Mouse (Mus musculus): ENCODE measurements around the gene Tigd3. TPM values are rescaled to one million over a fixed set of nuclear protein-coding genes. Genes with fewer than 3 reads are reported as not detected.

Gene Tigd3
- polyA plus RNA-seq, 1 experiment: 0.31 TPM

GRCm38 (mm10) chr19:5939715-5940114, 45.8 kb upstream of the Tigd3 start:
- Histone ChIP-seq H3K27me3 (ENCODE audit: control insufficient read depth, insufficient read depth, insufficient read length) (no peaks in the 10 kb centered on the region), H3K4me2 (ENCODE audit: low read depth) (peak overlapping the region; percentile 62), H3K79me2 (ENCODE audit: control insufficient read depth, insufficient read depth) (no peaks in the 10 kb centered on the region), H3K36me3 (ENCODE audit: control insufficient read depth, insufficient read depth) (no peaks in the 10 kb centered on the region), H3ac (ENCODE audit: control insufficient read depth, insufficient read length) (no peak overlapping the region), H3K4me3 (no peak overlapping the region)
- TF ChIP-seq POLR2A (IDR thresholded peaks at IDR 0.05; ENCODE audit: insufficient read length, low read depth): no peak
- TF ChIP-seq TCF3 (IDR thresholded peaks at IDR 0.05; ENCODE audit: insufficient read length, low read depth): no peak
- TF ChIP-seq USF1 (IDR thresholded peaks at IDR 0.05; ENCODE audit: low read depth): no peak
- TF ChIP-seq E2F4 (IDR thresholded peaks at IDR 0.05; ENCODE audit: insufficient read depth): no peak
- no peak for TF ChIP-seq REST (IDR thresholded peaks at IDR 0.05; ENCODE audit: insufficient read depth, insufficient read length)
- no peak for TF ChIP-seq MYOD1 (IDR thresholded peaks at IDR 0.05; ENCODE audit: control insufficient read depth in 1 of 3, insufficient read length in 2 of 3, low read depth in 2 of 3)
- no peak for TF ChIP-seq CEBPB (IDR thresholded peaks at IDR 0.05; ENCODE audit: insufficient read depth, poor library complexity, severe bottlenecking)
- TF ChIP-seq TCF12 (IDR thresholded peaks at IDR 0.05; ENCODE audit: insufficient read depth, poor library complexity, severe bottlenecking): no peak
- TF ChIP-seq MYOG (IDR thresholded peaks at IDR 0.05; ENCODE audit: control insufficient read depth in 1 of 3, insufficient read depth in 1 of 3, insufficient read length in 2 of 3, low read depth in 2 of 3): no peak
- TF ChIP-seq POLR2AphosphoS2 (IDR thresholded peaks at IDR 0.05; ENCODE audit: insufficient read length, low read depth): no peak
- TF ChIP-seq SRF (IDR thresholded peaks at IDR 0.05; ENCODE audit: control insufficient read depth, insufficient read length, low read depth): no peak
- TF ChIP-seq MAX (IDR thresholded peaks at IDR 0.05; ENCODE audit: low read depth): no peak

- H3K27me3 ChIP-seq (ENCODE audit: control insufficient read depth, insufficient read depth, insufficient read length): no peaks in the 10 kb centered on the region
Observed at GRCm38 (mm10) chr19:5938516-5938915, 44.6 kb upstream of the Tigd3 start.

DNA sequence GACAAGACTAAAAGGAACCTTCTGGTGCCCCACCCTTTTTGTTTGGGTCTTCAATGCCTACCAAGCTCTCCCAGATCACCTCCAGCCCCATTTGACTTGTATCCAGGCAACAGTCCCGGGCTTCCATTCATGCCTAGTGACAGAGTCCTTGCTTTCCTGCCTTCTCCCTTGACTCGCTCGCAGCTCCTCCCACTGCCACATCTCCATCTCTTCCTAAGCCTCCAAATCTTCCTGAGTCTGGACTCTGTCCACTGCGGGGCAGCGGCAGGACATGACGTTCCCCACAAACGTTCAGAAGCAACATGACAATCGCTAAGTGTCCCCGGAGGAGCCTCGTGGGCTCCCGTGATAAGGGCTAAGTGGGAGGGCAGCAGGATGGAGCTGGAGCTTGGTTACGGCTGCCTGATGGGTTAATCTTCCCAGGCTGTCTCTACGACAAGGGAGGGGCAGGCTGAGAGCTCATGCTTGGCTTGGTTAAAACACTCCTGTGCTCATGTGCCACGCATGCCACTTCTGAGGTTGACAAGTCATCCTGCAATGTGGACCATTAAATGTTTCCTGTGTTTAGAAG, 44.0 kb upstream of the Tigd3 start:
- no peak for TF ChIP-seq SRF (IDR thresholded peaks at IDR 0.05; ENCODE audit: control insufficient read depth, insufficient read length, low read depth)
- TF ChIP-seq REST (IDR thresholded peaks at IDR 0.05; ENCODE audit: insufficient read depth, insufficient read length): no peak
- TF ChIP-seq TCF12 (IDR thresholded peaks at IDR 0.05; ENCODE audit: insufficient read depth, poor library complexity, severe bottlenecking): no peak
- TF ChIP-seq POLR2A (IDR thresholded peaks at IDR 0.05; ENCODE audit: insufficient read length, low read depth): no peak
- no peak for TF ChIP-seq MYOG (IDR thresholded peaks at IDR 0.05; ENCODE audit: control insufficient read depth in 1 of 3, insufficient read depth in 1 of 3, insufficient read length in 2 of 3, low read depth in 2 of 3)
- no peak for TF ChIP-seq CEBPB (IDR thresholded peaks at IDR 0.05; ENCODE audit: insufficient read depth, poor library complexity, severe bottlenecking)
- no peak for TF ChIP-seq MAX (IDR thresholded peaks at IDR 0.05; ENCODE audit: low read depth)
- Histone ChIP-seq H3K27me3 (ENCODE audit: control insufficient read depth, insufficient read depth, insufficient read length) (no peaks in the 10 kb centered on the region), H3K36me3 (ENCODE audit: control insufficient read depth, insufficient read depth) (no peaks in the 10 kb centered on the region), H3K4me2 (ENCODE audit: low read depth) (no peak overlapping the region), H3K4me3 (no peak overlapping the region), H3K79me2 (ENCODE audit: control insufficient read depth, insufficient read depth) (no peaks in the 10 kb centered on the region), H3ac (ENCODE audit: control insufficient read depth, insufficient read length) (no peak overlapping the region)

More at GRCm38 (mm10) chr19:5938516-5938915, 44.6 kb upstream of the Tigd3 start:
- no peak for TF ChIP-seq POLR2A (IDR thresholded peaks at IDR 0.05; ENCODE audit: insufficient read length, low read depth)
- TF ChIP-seq E2F4 (IDR thresholded peaks at IDR 0.05; ENCODE audit: insufficient read depth): no peak
- TF ChIP-seq TCF3 (IDR thresholded peaks at IDR 0.05; ENCODE audit: insufficient read length, low read depth): no peak
- H3K79me2 ChIP-seq (ENCODE audit: control insufficient read depth, insufficient read depth): no peaks in the 10 kb centered on the region
- H3ac ChIP-seq (ENCODE audit: control insufficient read depth, insufficient read length): no peak overlapping the region
- H3K4me3 ChIP-seq: no peak overlapping the region
- no peak overlapping the region for H3K4me2 ChIP-seq (ENCODE audit: low read depth)
- H3K36me3 ChIP-seq (ENCODE audit: control insufficient read depth, insufficient read depth): no peaks in the 10 kb centered on the region

DNA sequence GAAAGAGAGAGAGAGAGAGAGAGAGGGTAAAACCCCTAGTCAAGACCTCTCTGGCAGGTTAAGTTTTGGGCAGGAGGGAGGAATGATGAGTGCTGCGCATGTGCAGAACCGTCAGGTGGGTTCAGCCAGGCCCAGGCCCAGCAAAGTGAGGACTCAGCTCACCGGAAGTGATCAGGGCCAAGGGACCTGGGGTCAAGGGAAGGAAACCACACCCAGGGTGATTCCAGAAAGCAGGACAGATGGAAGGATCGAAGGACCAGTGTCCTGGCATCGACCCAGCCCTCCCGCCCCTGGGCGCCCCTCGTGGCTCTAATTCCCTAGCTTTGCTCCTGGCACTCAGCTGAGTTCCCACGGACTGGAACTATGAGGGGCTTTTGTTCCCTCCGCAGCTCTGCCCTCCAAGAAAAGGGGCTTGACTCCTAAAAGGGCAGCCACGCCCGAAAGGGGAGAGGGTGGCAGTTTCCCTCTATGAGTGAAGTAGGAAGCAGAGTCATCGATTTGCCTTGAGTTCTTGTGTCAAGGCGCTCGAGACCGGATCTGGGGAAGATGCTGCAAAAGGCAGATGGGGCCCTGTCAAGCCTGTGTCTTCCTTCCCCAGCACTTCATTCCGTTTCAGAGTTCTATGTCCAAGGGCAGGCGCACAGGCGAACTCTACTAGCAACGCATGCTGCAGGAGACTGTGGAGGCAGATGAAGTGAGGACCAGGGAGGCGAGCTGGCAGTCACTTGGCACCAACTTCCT, 43.3 kb upstream of the Tigd3 start:
- Histone ChIP-seq H3K27me3 (ENCODE audit: control insufficient read depth, insufficient read depth, insufficient read length) (no peaks in the 10 kb centered on the region), H3K36me3 (ENCODE audit: control insufficient read depth, insufficient read depth) (no peaks in the 10 kb centered on the region), H3ac (ENCODE audit: control insufficient read depth, insufficient read length) (no peak overlapping the region), H3K4me3 (no peak overlapping the region), H3K4me2 (ENCODE audit: low read depth) (no peak overlapping the region), H3K79me2 (ENCODE audit: control insufficient read depth, insufficient read depth) (no peaks in the 10 kb centered on the region)
- TF ChIP-seq MYOD1 (IDR thresholded peaks at IDR 0.05; ENCODE audit: control insufficient read depth in 1 of 3, insufficient read length in 2 of 3, low read depth in 2 of 3) (no peak), MYOG (IDR thresholded peaks at IDR 0.05; ENCODE audit: control insufficient read depth in 1 of 3, insufficient read depth in 1 of 3, insufficient read length in 2 of 3, low read depth in 2 of 3) (peak in 1 of 3 experiments; percentile 5), TCF12 (IDR thresholded peaks at IDR 0.05; ENCODE audit: insufficient read depth, poor library complexity, severe bottlenecking) (no peak), REST (IDR thresholded peaks at IDR 0.05; ENCODE audit: insufficient read depth, insufficient read length) (no peak)

DNA sequence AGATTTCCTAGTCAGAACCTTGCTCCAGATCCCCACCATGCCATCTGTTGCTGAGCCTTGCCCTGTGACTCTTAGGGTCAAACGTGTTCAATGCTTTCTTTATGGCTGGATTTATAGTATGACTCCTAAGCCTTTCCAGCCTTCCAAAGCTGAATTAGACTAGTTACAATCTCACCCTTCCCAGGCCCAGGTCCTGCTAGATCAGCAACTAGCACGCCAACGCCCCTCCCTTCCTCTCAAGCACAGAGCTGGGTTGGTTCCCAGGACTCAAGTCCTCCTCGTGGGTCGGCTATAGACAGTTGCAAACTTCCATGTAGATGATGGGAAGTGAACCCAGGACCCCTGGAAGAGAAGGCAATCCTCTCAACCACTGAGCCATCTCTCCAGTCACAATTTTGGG, 41.7 kb upstream of the Tigd3 start:
- H3K4me2 ChIP-seq (ENCODE audit: low read depth): peak overlapping the region; percentile 50
- no peaks in the 10 kb centered on the region for H3K27me3 ChIP-seq (ENCODE audit: control insufficient read depth, insufficient read depth, insufficient read length)
- TF ChIP-seq POLR2AphosphoS2 (IDR thresholded peaks at IDR 0.05; ENCODE audit: insufficient read length, low read depth) (no peak), MYOD1 (IDR thresholded peaks at IDR 0.05; ENCODE audit: control insufficient read depth in 1 of 3, insufficient read length in 2 of 3, low read depth in 2 of 3) (no peak), MYOG (IDR thresholded peaks at IDR 0.05; ENCODE audit: control insufficient read depth in 1 of 3, insufficient read depth in 1 of 3, insufficient read length in 2 of 3, low read depth in 2 of 3) (no peak), TCF12 (IDR thresholded peaks at IDR 0.05; ENCODE audit: insufficient read depth, poor library complexity, severe bottlenecking) (no peak), POLR2A (IDR thresholded peaks at IDR 0.05; ENCODE audit: insufficient read length, low read depth) (no peak), REST (IDR thresholded peaks at IDR 0.05; ENCODE audit: insufficient read depth, insufficient read length) (no peak), E2F4 (IDR thresholded peaks at IDR 0.05; ENCODE audit: insufficient read depth) (no peak), TCF3 (IDR thresholded peaks at IDR 0.05; ENCODE audit: insufficient read length, low read depth) (no peak), CEBPB (IDR thresholded peaks at IDR 0.05; ENCODE audit: insufficient read depth, poor library complexity, severe bottlenecking) (no peak), USF1 (IDR thresholded peaks at IDR 0.05; ENCODE audit: low read depth) (no peak), MAX (IDR thresholded peaks at IDR 0.05; ENCODE audit: low read depth) (no peak), SRF (IDR thresholded peaks at IDR 0.05; ENCODE audit: control insufficient read depth, insufficient read length, low read depth) (no peak)

More for the DNA sequence above, 41.7 kb upstream of the Tigd3 start:
- H3K36me3 ChIP-seq (ENCODE audit: control insufficient read depth, insufficient read depth): no peaks in the 10 kb centered on the region
- no peaks in the 10 kb centered on the region for H3K79me2 ChIP-seq (ENCODE audit: control insufficient read depth, insufficient read depth)
- H3K4me3 ChIP-seq: no peak overlapping the region
- no peak overlapping the region for H3ac ChIP-seq (ENCODE audit: control insufficient read depth, insufficient read length)
